Mouse (Mus musculus) limb, embryonic 10.5 days (tissue): Measurements from ENCODE around the gene Iqschfp. TPM values are rescaled to one million over a fixed set of nuclear protein-coding genes. Genes with fewer than 3 reads are reported as not detected.

Experiments
- DNase-seq: peaks from one replicate; pipeline ENCODE4 v3.0.0-alpha.2; 2017; ENCODE audit warnings: low spot score
- H3K27ac ChIP-seq: fragments of 300-500 bp; sonication (generic); 2 replicates; pipeline ENCODE4 v1.5.1; 2016; ENCODE audit warnings: mild to moderate bottlenecking
- H3K27me3 ChIP-seq: fragments of 300-500 bp; sonication (generic); 2 replicates; pipeline ENCODE4 v1.6.1; 2016; ENCODE audit warnings: low read depth, mild to moderate bottlenecking; ENCODE audit not compliant: poor library complexity, severe bottlenecking
- H3K36me3 ChIP-seq: fragments of 300-500 bp; sonication (generic); 2 replicates; pipeline ENCODE4 v1.6.1; 2016; ENCODE audit warnings: mild to moderate bottlenecking, moderate library complexity
- H3K4me1 ChIP-seq: fragments of 300-500 bp; sonication (generic); 2 replicates; pipeline ENCODE4 v1.6.1; 2016
- H3K4me3 ChIP-seq: fragments of 300-500 bp; sonication (generic); 2 replicates; pipeline ENCODE4 v1.5.1; 2016; ENCODE audit warnings: mild to moderate bottlenecking, moderate library complexity
- H3K9me3 ChIP-seq: fragments of 300-500 bp; sonication (generic); replicated peaks from 2 replicates; pipeline ENCODE4 v1.6.1; 2016; ENCODE audit warnings: mild to moderate bottlenecking
- WGBS: fragments of 180-500 bp; shearing (Covaris S2); methylation state at CpG from one replicate; pipeline ENCODE4 v1.1.7; 2016; 5-methylcytosine and 5-hydroxymethylcytosine counted together
- polyA plus RNA-seq: library from polyadenylated mRNA; unstranded; fragments of >200 nt; fragmentation: Nextera tagmentation; extraction: Ambion mirVana; gene quantifications from 2 replicates; pipeline ENCODE4 v1.2.1, GENCODE M21; 2016

The Iqschfp gene
- polyA plus RNA-seq, result not detected in 2 replicates

GRCm38 (mm10) chr3:67892026-67892705 lies at the start of gene Iqschfp, which contains the start of gene Iqcj:
TSS of gene Iqschfp (plus strand) at chr3:67892232.
TSS of gene Iqcj (plus strand) at chr3:67892220.
- Histone ChIP-seq H3K27ac (no peak within 1 kb of the TSS), H3K27me3 (peaks cover 39% of the 10 kb centered on the region), H3K4me3 (no peak within 1 kb of the TSS), H3K36me3 (no peaks in the 10 kb centered on the region), H3K4me1 (peaks cover 19% of the 10 kb centered on the region), H3K9me3 (no peaks in the 10 kb centered on the region)
- 71% methylated on average over 15 of the region's 15 CpGs for WGBS
- no peak for DNase-seq

GRCm38 (mm10) chr3:67852397-67852796 lies 39.6 kb upstream of the Iqschfp start:
- no peaks in the 10 kb centered on the region for H3K4me1 ChIP-seq
- H3K9me3 ChIP-seq, result no peaks in the 10 kb centered on the region
- H3K4me3 ChIP-seq, result no peak overlapping the region
- no peak overlapping the region for H3K27ac ChIP-seq
- no peak for DNase-seq
- no peaks in the 10 kb centered on the region for H3K27me3 ChIP-seq
- WGBS, result 91% methylated on average over 5 of the region's 5 CpGs
- no peaks in the 10 kb centered on the region for H3K36me3 ChIP-seq

GRCm38 (mm10) chr3:67861524-67861923 lies 30.5 kb upstream of the Iqschfp start:
- Histone ChIP-seq H3K9me3 (no peaks in the 10 kb centered on the region), H3K27ac (no peak overlapping the region), H3K27me3 (no peaks in the 10 kb centered on the region), H3K4me3 (no peak overlapping the region), H3K36me3 (no peaks in the 10 kb centered on the region), H3K4me1 (no peaks in the 10 kb centered on the region)
- WGBS, result 90% methylated on average over 3 of the region's 3 CpGs
- no peak for DNase-seq

DNA sequence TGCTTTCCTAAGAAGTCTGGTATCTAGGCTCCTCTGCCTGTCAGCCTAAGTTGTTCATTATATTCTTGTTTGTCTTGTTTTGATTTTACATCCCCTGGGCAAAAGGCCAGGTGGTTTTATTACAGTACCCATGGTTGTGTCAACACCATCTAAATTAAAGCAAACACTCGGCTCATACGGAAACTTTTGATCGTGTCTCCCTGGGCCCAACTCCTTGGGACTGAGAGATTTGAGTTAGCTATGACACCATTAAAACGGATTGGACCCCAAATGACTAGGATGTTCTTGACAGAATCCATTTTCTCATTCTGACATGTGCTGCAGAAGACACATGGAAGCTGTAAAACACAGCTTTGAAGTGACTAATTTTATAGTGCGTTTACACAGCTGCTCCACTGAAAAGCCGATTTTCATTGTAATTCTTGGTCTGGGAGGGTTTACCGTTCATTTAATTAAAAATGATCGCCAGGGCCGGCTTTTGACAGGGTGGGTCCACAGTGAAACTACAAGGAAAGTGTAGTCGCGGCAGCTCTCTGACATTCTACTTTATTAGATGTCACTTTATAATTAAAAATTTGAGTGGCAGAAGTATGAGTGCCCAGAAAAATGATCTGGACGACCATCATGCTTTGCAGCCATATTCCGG lies 24.5 kb upstream of the Iqschfp start:
- Histone ChIP-seq H3K27ac (no peak overlapping the region), H3K9me3 (no peaks in the 10 kb centered on the region), H3K36me3 (no peaks in the 10 kb centered on the region), H3K4me1 (peaks cover 6% of the 10 kb centered on the region), H3K4me3 (no peak overlapping the region), H3K27me3 (no peaks in the 10 kb centered on the region)
- WGBS, result 37% methylated on average over 13 of the region's 13 CpGs
- no peak for DNase-seq

DNA sequence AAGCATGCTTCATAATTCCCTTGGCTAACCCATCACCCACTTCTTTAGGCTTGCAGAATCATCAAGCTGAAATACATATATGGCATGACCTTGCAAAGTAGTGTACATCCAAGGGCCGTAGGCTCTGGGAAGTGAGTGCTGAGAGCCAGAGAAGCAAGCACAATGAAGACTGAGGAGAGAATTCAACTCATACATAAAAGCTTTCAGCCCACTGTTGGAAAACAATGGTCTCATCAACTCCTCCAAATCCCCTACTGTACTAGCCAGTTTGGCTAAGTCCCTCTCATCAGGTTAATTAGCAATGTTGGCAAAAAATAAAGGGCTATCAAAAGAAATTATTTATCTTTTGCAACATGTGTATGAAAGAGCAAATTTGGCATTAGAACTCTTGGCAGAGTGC lies 22.6 kb upstream of the Iqschfp start:
- WGBS, result 95% methylated on average over 1 of the region's 1 CpGs
- H3K9me3 ChIP-seq, result no peaks in the 10 kb centered on the region
- H3K36me3 ChIP-seq, result no peaks in the 10 kb centered on the region
- no peak for DNase-seq
- H3K4me3 ChIP-seq, result no peak overlapping the region
- H3K27ac ChIP-seq, result no peak overlapping the region
- peaks cover 6% of the 10 kb centered on the region for H3K4me1 ChIP-seq
- no peaks in the 10 kb centered on the region for H3K27me3 ChIP-seq

- H3K9me3 ChIP-seq, result no peaks in the 10 kb centered on the region
Measured at GRCm38 (mm10) chr3:67877253-67877652, 14.8 kb upstream of the Iqschfp start.

DNA sequence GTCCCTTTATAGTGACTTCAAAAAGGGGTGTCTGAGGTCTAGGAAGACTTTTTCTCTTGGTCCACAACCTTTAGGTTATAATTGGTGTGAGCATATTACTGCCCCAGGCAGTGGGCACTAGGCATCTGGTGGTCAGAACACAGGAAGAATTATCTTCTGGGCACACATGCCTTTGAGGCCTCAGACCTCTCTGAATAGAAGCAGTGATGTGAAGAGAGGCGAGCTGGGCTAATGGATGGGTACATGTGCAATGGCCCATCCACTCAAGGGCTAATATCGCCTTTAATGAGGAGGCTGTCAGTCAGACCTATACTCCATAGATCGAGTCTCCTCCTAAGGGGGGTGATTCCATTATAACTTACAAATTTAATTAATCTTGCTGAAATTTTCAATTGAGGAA lies 7.7 kb upstream of the Iqschfp start:
- Histone ChIP-seq H3K9me3 (no peaks in the 10 kb centered on the region), H3K36me3 (no peaks in the 10 kb centered on the region), H3K27me3 (0 out of 2 replicates have a peak, but pooled peaks cover 5% of the 10 kb centered on the region), H3K27ac (no peak overlapping the region), H3K4me1 (peaks cover 9% of the 10 kb centered on the region), H3K4me3 (no peak overlapping the region)
- 89% methylated on average over 3 of the region's 3 CpGs for WGBS
- DNase-seq, result no peak

More at GRCm38 (mm10) chr3:67877253-67877652, 14.8 kb upstream of the Iqschfp start:
- Histone ChIP-seq H3K4me3 (no peak overlapping the region), H3K4me1 (no peaks in the 10 kb centered on the region), H3K36me3 (no peaks in the 10 kb centered on the region), H3K27ac (no peak overlapping the region), H3K27me3 (no peaks in the 10 kb centered on the region)
- 66% methylated on average over 4 of the region's 4 CpGs for WGBS
- no peak for DNase-seq

DNA sequence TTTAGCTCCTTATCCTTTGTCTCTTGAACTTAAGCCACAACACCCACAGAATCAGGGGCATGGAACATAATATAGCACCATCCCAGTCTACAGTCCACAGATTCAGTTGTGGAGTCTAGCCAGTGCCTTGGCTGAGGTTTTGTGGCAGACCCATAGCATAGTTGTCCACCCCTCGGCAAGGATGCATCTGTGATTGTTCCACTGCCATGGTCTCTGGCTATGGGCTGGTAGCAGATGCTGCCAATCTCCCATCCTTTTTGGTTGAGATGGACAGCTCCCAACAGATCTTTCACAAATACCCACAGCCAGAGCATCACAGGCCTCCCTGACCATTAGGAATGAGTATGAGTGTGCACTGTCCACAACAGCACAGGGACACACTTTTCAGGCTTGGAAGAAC lies 5.9 kb upstream of the Iqschfp start:
- Histone ChIP-seq H3K9me3 (no peaks in the 10 kb centered on the region), H3K27me3 (peaks cover 20% of the 10 kb centered on the region)

DNA sequence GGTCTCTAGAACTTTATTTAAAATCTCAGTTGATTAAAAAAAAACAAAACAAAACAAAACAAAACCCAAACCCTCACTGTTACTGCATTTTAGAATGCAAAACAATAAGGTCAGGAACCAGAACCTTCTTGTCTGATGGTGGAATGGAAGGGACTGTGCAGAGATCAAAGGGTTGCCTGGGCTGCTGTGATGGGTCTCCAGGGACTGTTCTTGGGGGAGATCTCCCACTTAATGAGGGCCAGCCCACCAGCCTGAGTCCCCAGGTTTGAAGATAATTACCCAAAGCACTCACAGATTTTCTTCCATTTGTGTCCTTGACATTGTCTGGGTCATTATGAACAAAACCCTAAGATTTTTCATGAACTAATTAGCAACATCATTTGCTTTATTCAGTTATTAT lies 4.8 kb upstream of the Iqschfp start:
- no peaks in the 10 kb centered on the region for H3K36me3 ChIP-seq
- no peaks in the 10 kb centered on the region for H3K9me3 ChIP-seq
- H3K27ac ChIP-seq, result no peak overlapping the region
- peaks cover 23% of the 10 kb centered on the region for H3K27me3 ChIP-seq
- DNase-seq, result no peak
- peaks cover 15% of the 10 kb centered on the region for H3K4me1 ChIP-seq
- no peak overlapping the region for H3K4me3 ChIP-seq

More for the DNA sequence above, 5.9 kb upstream of the Iqschfp start:
- no peak for DNase-seq
- WGBS, result 83% methylated on average over 1 of the region's 1 CpGs
- peaks cover 9% of the 10 kb centered on the region for H3K4me1 ChIP-seq
- H3K4me3 ChIP-seq, result no peak overlapping the region
- no peaks in the 10 kb centered on the region for H3K36me3 ChIP-seq
- H3K27ac ChIP-seq, result no peak overlapping the region

DNA sequence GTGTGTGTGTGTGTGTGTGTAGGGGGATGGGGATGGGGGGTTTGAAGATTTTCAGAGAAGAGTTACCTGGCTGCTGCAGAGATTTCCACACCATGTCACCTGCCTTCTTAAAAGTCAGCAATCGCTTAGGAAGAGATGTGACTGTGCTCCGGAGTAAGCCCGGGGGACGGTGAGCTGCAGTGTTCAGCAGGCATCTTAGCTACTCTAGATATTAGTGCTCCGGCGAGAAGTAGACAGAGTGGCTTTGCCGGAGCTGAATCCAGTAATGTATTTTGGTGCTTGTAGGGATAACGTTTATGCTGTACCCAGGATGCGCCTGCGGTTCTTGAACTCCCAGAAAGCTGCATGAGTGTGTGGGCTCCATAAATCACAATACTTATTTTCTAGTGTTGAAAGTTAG lies 736 bp downstream of the Iqschfp start:
- Histone ChIP-seq H3K4me1 (peaks cover 14% of the 10 kb centered on the region), H3K27ac (no peak overlapping the region), H3K9me3 (no peaks in the 10 kb centered on the region), H3K27me3 (peaks cover 39% of the 10 kb centered on the region), H3K36me3 (no peaks in the 10 kb centered on the region), H3K4me3 (no peak overlapping the region)
- DNase-seq, result no peak
- 71% methylated on average over 10 of the region's 10 CpGs for WGBS

GRCm38 (mm10) chr3:67902517-67902916 lies 10.5 kb downstream of the Iqschfp start:
- WGBS, result 87% methylated on average over 4 of the region's 4 CpGs
- Histone ChIP-seq H3K4me1 (no peaks in the 10 kb centered on the region), H3K27me3 (no peaks in the 10 kb centered on the region; the same call in 1 of the 2 replicates), H3K4me3 (no peak overlapping the region), H3K9me3 (no peaks in the 10 kb centered on the region), H3K36me3 (no peaks in the 10 kb centered on the region), H3K27ac (no peak overlapping the region)
- no peak for DNase-seq

GRCm38 (mm10) chr3:67908586-67908985 lies 16.6 kb downstream of the Iqschfp start:
- Histone ChIP-seq H3K27me3 (no peaks in the 10 kb centered on the region), H3K4me1 (no peaks in the 10 kb centered on the region), H3K27ac (no peak overlapping the region), H3K36me3 (no peaks in the 10 kb centered on the region), H3K9me3 (no peaks in the 10 kb centered on the region), H3K4me3 (no peak overlapping the region)
- 91% methylated on average over 2 of the region's 2 CpGs for WGBS
- no peak for DNase-seq

DNA sequence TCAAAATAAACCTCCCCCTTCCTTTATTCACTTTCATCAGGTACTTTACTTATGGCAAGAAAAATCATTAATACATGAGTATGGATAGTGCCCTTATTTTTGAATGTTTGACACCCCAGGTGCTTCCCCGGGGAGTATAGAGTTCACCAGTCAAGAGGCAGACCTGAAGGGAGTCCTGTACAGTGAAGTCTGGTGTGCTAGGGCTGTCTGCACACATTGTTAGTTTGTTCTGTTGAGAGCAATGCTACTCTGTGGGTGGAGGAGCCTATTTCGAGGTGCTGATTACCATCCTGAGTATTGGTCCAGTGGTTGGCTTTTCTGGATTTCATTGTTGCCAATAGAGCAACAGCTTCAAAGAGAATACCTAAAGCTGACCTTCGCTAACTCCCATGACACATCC lies 26.1 kb downstream of the Iqschfp start:
- no peak for DNase-seq
- Histone ChIP-seq H3K4me3 (no peak overlapping the region), H3K4me1 (no peaks in the 10 kb centered on the region), H3K36me3 (no peaks in the 10 kb centered on the region), H3K27ac (no peak overlapping the region), H3K27me3 (no peaks in the 10 kb centered on the region), H3K9me3 (no peaks in the 10 kb centered on the region)
- 91% methylated on average over 3 of the region's 3 CpGs for WGBS
